Mouse (Mus musculus): Measurements from ENCODE around the gene Aicda. TPM values are rescaled to one million over a fixed set of nuclear protein-coding genes. Genes with fewer than 3 reads are reported as not detected.
"Not testable (repeated sequence)": the region's sequence is repeated elsewhere in the genome, so short reads cannot be mapped to it uniquely, and the experiment has no call there.

Gene Aicda
- polyA plus RNA-seq, 1 experiment: not detected

GRCm38 (mm10) chr6:122545948-122546347, 7.7 kb upstream of the Aicda start:
- no peak for DNase-seq (ENCODE audit: extremely low spot score in 1 of 2, low spot score in 1 of 2)

GRCm38 (mm10) chr6:122554102-122554501, 501 bp downstream of the Aicda start:
- no peak for DNase-seq (ENCODE audit: extremely low spot score in 1 of 2, low spot score in 1 of 2)

DNA sequence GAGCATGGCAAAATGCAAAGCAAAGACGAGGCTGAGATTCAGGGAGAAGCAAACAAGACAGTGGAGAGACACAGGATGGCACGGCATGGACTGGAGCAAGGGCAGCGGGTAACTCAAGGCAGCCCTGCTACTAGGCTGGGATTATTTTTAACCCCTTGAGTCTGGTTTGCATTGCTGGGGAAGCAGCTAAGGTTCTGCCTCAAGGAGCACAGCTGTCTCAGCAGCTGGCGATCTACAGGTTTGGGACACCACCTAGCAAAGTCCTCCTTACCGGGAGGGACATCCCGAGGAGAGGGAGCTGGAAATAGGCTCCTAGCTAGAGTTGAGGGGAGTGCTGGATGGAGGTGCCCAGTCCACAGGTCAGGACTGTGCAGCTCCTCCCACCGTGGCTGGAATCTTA, 1.7 kb downstream of the Aicda start:
- DNase-seq (ENCODE audit: extremely low spot score in 1 of 2, low spot score in 1 of 2): no peak

DNA sequence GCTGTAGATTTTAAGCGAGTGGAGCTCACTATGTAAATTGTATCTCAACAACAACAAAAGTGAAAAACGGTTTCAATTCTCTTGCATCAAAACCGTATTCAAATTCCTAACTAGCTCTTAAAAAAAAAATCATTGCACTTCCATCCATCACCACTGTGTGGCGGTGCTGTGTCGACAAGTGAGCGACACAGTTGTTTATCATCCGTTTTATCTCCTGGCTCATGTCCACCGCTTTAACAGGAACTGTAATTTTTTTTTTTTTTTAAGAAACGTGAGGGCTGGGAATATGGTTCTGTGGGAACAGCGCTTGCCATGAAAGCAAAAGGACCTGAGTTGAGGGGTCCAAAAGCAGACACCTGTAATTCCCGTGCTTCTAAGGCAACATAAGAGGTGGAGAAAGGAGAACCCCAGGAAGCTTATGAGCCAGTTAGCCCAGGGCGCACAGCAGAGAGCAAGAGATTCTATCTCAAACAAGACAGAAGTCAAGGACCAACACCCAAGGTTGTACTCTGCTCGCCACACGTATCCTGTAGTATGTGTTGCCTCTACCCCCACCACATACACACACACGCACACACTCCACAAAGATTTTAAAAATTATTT, 3.5 kb downstream of the Aicda start:
- DNase-seq (ENCODE audit: extremely low spot score in 1 of 2, low spot score in 1 of 2): peak; percentile 44 to 93

DNA sequence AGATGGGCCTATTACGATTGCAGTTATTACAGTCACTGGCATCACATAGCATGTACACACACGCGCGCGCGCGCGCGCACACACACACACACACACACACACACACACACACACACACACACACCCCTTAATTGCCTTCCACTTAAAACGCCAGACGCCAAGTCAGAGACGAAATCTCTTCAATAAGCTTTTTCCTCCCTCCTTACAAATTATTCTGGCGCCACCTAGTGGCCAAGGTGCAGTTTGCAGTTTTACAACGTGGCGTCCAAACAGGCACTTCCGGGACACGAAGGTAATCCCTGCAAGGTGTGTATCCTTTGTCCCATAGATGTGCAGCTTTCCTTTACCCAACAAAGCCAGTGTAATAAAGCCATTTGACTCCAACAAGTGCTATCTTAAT, 6.8 kb downstream of the Aicda start:
- peak; percentile 33 to 81 for DNase-seq (ENCODE audit: extremely low spot score in 1 of 2, low spot score in 1 of 2)

GRCm38 (mm10) chr6:122561005-122561404, 7.4 kb downstream of the Aicda start:
- no peak for DNase-seq (ENCODE audit: extremely low spot score in 1 of 2, low spot score in 1 of 2)

GRCm38 (mm10) chr6:122562463-122562862, 8.9 kb downstream of the Aicda start:
- peak; percentile 39 to 87 for DNase-seq (ENCODE audit: extremely low spot score in 1 of 2, low spot score in 1 of 2)

DNA sequence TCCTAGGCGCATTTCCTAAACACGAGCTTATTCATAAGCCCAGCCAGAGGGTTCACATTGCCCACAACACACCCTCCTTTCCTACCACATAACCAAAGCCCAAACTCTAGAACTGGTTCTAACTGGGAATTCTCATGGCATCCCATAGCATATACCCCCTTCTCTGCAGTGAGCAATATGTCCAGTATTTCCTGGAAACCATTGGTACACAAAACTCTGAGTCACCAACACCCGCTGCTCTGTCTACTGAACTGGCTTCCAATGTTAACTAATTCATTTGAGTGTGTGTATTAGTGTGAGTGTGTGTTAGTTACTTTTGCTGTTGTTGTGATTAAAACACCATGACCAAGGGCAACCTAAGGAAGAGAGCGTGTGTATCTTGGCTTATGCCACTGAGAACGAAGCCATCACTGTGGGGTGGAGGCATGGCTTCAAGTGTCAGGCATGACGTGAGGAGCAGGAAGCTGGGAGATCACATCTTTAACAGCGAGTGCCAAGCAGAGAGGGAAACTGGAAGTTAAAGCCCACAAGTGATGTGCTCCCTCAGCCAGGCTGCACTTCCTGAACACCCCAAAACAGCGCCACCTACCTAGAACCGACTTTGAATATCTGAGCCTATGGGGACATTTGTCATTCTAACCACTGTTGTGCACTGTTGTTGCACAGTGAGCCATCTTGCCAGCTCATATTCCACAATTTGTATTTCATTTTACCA, 11.6 kb downstream of the Aicda start:
- no peak for DNase-seq (ENCODE audit: extremely low spot score in 1 of 2, low spot score in 1 of 2)

DNA sequence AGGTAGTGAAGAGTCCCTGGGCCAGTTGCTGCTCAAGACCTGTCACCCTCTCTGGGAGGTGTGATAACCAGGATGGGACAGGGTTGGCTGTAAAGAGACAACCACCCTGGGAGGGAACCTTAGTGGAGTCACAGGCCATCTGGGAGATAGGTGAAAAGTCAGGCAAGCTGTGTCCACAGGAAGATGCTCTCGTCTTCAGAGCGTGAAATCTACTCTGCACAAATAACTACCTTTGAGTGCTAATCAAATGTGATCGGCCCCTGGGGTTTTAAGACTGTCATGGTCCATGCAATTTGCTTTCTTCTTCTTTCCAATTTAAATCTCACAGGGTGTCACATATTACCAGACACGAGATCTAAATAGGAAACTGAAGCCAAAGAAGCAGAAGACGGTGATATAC, 15.5 kb downstream of the Aicda start:
- DNase-seq (ENCODE audit: extremely low spot score in 1 of 2, low spot score in 1 of 2): no peak

DNA sequence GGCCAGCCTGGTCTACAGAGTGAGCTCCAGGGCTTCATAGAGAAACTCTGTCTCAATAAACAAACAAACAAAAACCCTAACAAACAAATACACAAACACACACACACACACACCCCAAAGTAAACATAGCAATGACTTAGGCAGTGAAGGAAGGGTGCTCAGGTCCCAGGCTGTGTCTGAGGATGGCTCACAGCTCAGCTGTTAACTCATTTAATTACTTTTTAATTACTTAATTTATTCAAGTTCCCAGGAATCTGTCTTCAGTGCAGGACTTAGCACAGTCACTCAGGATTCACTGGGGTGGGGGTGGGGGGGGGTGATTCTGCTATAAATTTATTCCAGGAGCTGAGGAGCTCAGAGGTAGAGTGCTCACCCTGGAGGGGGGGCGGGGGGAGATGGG, 16.2 kb downstream of the Aicda start:
- no peak for DNase-seq (ENCODE audit: extremely low spot score in 1 of 2, low spot score in 1 of 2)

GRCm38 (mm10) chr6:122570695-122571616, 17.4 kb downstream of the Aicda start:
- DNase-seq (ENCODE audit: extremely low spot score in 1 of 2, low spot score in 1 of 2): no peak

GRCm38 (mm10) chr6:122571617-122571959, 18.0 kb downstream of the Aicda start:
- peak in 1 of 2 experiments; percentile 19 for DNase-seq (ENCODE audit: extremely low spot score in 1 of 2, low spot score in 1 of 2)

DNA sequence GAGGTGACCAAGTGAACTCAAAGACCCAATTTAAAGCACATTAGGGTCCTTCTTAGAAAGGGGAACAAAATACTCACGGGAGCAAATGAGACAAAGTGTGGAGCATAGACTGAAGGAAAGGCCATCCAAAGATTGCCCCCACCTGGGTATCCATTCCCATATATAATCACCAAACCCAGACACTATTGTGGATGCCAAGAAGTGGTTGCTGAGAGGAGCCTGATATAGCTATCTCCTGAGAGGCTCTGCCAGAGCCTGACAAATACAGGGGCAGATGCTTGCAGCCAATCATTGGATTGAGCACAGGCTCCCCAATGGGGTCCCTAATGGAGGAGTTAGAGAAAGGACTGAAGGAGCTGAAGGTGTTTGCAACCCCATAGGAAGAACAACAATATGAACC, 21.4 kb downstream of the Aicda start:
- DNase-seq (ENCODE audit: extremely low spot score in 1 of 2, low spot score in 1 of 2): not testable (repeated sequence)

- DNase-seq (ENCODE audit: extremely low spot score in 1 of 2, low spot score in 1 of 2): no peak
Measured at GRCm38 (mm10) chr6:122577030-122577429, 23.4 kb downstream of the Aicda start.

DNA sequence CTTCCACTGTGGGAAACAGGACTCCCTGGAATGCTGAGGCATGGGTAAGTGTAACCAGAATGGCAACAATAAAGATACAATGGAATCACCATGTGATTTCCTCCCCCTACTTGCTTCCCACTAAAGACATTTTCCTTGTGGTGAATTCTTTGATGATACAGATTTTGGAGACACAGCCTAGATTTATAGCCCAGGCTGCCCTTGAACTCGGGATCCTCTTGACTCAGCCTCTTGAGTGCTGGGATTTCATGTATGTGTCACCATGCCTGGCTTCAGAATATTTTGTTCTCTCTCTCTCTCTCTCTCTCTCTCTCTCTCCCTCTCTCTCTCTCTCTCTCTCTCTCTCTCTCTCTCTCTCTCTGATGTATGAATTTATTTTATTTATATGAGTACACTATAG, 25.5 kb downstream of the Aicda start:
- no peak for DNase-seq (ENCODE audit: extremely low spot score in 1 of 2, low spot score in 1 of 2)

- DNase-seq (ENCODE audit: extremely low spot score in 1 of 2, low spot score in 1 of 2): no peak
Measured at GRCm38 (mm10) chr6:122591027-122591758, 37.6 kb downstream of the Aicda start.

DNA sequence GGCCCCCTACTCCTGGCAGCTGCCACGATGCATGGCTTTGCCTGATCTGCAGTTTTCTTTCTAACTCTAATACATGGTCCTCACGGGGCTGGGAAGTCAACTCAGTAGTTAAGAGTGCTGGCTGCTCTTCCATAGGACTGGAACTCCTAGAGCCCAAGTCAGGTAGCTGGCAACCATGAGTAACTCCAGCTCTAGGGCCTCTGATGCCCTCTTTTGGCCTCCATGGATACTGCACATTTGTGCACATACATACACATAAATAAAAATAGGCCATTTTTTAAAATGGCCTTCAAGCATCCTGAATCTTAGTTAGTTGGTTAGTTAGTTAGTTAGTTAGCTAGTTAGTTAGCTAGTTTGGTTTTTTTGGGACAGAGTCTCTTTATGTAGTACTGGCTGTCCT, 39.3 kb downstream of the Aicda start:
- no peak for DNase-seq (ENCODE audit: extremely low spot score in 1 of 2, low spot score in 1 of 2)

DNA sequence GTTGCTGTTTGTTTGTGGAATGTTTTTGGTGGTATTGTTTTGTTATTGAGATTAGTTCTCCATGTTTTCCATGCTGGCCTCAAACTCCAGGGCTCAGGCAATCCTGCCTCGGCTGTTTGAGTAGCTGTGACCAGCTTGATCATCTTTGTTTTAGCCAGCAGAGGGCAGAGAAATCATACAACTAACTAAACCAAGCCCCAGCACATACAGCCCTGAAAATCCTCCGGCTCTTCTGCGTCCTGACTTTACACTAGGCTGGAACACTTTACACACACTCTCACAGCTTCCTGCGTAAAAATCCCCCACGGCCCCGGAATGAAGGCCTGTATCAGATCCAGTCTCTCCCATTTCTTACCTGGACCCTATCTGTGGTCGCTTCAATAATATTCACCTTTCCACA, 42.0 kb downstream of the Aicda start:
- peak in 1 of 2 experiments; percentile 43 for DNase-seq (ENCODE audit: extremely low spot score in 1 of 2, low spot score in 1 of 2)

- DNase-seq (ENCODE audit: extremely low spot score in 1 of 2, low spot score in 1 of 2): no peak
Measured at GRCm38 (mm10) chr6:122596608-122597007, 43.0 kb downstream of the Aicda start.

DNA sequence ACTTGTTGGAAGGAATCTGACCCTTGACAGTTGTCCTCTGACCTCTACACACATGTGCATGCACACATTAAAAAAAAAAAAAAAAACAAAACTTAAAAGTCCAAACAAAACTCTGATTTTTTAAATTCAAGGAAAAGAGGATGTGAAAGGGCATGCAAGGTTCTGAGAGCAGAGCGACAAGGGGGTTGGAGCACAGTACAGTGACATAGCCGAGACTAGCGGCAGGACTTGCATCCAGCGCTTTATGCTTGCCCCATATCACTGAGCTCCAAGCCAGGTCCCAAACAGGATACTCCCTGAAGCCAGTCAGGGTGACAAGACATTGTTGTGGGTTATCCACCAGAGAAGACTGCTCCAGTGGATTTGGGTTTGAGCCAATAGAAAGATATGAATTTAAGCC, 44.4 kb downstream of the Aicda start:
- no peak for DNase-seq (ENCODE audit: extremely low spot score in 1 of 2, low spot score in 1 of 2)

DNA sequence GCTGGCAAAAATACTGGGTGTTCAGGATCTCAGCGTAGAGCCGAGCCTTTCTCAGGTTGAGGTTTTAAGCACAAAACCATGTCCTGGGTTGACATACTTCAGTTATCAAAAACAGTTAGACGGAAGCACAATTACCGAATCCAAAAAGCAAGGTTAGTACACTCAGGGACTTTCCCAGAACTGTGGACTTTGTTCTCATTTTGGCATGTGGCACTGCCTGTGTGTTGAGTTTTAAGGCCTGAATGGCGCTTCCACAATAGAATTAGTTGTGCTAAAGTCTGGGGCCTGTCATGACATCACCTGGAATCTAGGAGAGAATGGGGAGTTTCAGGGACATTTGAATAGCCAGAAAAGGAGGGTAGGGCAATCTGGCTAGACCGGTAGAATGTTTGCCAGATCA, 44.8 kb downstream of the Aicda start:
- no peak for DNase-seq (ENCODE audit: extremely low spot score in 1 of 2, low spot score in 1 of 2)
